Mouse (Mus musculus) mouse embryonic stem cell (cell line): Measurements from ENCODE around the gene Zfp768.

Experiments
- in situ Hi-C, 2 experiments: fragments of 300-500 bp; cut with MboI; formaldehyde crosslinking; loops; 1 replicate in 1 of 2; 3 replicates in 1 of 2; pipeline ENCODE4 v1.14.3; 2019 to 2020; ENCODE audit warnings: low sequenced_read_pairs in 2 of 2, low pct_unique_long_range_greater_than_20kb in 1 of 2, mixed read lengths in 1 of 2; ENCODE audit not compliant: unreplicated experiment in 1 of 2

Gene Zfp768

DNA sequence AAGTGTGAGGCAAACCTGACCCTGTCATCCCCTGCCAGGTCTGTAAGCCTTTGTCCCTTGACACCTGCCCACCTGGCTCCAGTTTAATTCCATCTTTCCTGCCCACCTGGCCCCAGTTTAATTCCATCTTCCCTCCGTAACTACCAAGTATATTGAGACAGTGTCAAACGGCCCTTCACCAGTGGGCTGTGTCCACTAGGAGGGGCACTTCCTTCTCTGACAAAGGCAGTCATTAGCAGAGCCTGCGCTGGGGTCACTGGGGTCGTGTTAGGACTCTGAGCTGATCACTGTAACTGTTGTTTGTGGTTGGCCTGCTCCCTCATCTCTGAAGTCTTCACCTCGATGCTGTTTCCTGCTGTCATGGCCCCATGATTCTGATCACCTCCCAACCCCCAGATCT is 23.3 kb downstream of the Zfp768 start:
- in situ Hi-C loops = no loop called here

DNA sequence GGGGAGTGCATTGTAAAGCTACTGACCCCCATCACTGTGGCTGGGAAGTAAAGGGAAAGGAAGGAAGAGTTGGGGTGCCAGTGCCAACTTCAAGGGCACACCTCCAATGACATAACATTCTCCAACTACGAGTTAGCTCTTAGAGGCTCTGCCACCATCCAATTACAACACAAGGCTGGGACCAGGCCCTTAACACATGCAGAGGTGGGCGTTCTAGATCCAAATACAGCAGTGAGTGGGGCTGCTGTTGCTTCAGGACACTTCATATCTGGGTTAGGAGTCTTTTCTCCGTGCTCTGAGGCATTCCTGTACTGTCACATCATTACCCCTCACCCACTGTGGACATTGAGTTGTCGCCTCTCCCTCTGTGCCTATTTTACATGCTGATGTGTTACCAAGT is 24.3 kb downstream of the Zfp768 start:
- in situ Hi-C loops = no loop called here

DNA sequence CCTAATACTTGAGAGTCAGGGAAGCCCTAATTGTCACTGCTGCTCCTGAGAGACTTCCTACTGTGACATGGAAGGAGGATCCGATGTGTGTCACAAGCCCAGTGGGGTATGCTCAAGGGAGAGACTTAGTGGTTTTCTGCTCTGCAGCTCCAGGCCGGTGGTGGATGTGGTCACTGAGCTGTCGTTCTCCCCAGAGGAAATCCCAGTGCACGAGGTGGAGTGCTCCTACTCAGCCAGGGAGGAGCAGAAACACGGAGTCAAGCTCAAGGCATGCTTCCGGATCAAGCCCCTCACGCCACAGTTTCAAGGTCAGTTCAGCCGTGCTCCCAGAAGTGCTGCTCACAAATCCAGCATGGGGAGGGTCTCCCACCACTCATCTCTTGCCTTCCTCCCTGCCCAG is 31.5 kb downstream of the Zfp768 start:
- in situ Hi-C loops = no loop called here

DNA sequence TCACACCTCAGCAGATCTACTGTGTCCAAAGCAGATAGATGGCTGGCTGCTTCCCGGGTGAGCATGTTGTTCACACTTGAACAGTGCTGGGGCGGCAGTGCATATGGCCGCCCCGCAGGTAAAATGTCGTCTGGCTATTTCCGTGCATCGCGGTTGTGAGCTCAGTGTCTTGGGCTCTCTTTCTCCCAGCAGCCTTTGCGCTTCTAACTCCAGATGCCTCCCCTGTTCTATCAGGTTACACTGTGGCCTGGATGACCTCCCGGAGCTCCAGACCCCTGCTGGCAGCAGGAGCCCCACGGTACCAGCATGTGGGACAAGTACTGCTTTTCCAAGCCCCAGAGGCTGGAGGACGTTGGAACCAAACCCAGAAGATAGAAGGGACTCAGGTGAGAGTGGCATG is 35.4 kb downstream of the Zfp768 start:
- in situ Hi-C loops = no loop called here

DNA sequence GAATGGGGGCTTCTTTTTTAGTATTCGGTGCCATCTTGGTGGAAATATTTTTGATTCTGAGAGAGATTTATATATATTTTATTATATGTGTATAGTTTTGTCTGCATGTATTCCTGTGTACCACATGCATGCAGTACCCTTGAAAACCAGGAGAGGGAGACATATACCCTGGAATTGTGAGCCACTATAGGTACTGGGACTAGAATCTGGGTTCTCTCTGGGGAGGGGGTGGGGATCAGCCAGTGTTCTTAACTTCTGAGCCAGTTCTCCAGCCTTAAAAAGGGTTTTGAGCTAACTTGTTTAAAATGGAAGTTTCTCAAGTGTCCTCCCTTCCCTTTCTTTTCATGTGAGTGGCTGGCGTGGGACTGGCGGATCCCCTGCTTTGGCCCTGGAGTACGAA is 36.5 kb downstream of the Zfp768 start:
- in situ Hi-C loops = no loop called here

DNA sequence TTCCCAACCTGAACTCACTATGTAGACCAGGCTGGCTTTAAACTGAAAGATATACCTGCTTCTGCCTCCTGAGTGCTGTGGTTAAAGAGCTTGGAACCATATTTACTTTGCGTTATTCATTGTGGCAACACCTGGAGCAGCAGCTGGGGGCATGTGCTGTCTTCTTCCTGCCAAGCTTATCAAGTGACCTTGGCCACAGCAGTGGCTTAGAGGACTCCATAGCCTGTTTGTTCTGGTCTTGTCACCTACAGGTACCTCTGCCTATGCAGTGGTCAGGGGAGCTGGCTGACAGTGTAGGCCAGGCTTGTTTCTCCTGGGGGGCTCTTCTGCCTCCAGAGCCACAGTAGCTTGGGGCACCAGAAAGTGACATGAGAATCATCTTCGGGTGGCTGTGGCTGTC is 37.0 kb downstream of the Zfp768 start:
- in situ Hi-C loops = no loop called here

DNA sequence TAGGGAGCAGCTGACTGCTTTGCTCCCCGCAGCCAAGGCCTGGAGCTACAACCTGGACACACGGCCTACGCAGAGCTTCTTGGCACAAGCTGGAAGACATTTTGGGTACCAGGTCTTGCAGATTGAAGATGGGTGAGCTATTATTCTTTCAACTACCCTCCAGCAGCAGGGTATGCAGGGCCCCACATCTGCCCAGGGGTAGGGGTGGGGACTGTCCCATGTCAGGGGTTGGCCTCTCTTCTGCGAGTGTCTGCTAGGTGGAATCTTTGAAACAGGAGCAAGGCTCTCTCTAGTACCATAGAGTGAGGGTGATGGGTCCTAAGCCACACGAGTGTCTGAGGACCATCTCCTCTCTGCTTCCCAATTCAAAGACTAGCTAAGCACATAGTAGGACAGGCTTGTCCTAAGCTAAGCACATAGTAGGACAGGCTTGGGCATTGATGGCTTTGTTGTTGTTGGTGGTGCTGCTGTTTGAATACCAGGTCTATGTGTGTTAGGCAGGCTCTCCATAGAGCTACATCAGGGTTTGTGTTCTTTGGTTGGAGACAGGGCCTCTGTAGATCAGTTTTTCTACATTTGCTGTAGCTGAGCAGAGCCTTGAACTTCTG is 47.7 kb downstream of the Zfp768 start:
- in situ Hi-C loops = no loop called here

DNA sequence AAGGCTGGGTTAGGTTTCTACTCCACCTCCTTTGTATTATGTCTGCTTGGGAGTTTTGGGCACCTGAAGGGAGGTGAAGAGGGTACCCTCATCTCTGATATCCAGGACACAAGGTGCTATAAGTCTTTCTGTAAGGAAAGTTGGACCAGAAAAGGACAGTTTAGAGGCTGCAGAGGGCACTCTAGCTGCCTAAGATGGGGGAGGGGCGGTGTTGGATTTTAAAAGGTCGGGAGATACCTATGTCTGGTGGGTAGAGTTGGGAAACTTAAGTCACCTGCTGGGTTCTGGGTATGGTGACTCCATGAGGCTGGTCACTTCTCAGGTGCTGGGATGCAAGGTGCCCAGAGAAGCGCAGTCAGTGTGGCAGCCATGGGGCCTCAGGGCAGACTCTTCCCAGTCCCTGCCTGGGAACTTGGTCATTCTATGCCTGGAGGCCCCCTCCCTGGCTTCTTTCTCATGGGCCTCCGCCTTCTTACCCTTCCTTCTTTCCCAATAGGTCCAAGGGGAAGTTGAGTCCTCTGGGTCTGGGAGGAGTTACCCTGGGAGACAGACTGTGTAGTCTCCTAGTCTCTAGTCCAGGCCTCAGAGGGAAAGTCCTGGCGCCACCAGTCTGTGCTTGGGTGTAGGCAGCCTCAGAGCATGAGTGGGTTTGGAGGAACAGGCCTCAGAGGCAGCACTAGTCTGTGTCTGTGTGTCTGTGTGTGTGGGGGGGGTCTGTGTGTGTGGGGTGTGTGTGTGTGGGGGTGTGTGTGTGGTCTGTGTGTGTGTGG is 48.4 kb downstream of the Zfp768 start:
- in situ Hi-C loops = no loop called here

DNA sequence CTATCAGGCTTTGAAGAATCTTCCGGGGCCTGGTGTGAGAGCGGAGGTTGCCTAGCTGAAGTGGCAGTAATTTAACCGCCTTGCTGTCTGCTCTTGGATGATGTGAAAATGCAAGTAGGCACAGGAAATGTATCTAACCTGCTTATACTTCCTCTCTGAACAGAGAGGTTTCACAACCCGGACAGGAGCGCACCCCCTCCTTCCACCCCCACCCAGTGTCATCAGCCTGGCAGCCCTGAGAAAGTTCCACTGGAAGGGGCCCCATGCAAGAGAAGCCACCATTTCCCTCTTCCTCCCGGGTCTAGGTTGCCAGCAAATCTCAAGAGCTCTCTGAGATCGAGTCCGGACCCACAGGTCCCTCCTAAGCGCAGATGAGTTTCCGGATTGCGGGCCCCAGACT is 49.3 kb downstream of the Zfp768 start, which contains the start of gene Itgal:
TSS of gene Itgal (plus strand) at position 163 of the 400 bp plus-strand sequence.
- in situ Hi-C loops = no loop called here
